Mouse (Mus musculus): ENCODE measurements around the gene Cypt4. TPM values are rescaled to one million over a fixed set of nuclear protein-coding genes. Genes with fewer than 3 reads are reported as not detected.

Cypt4 gene
- not detected in 2 replicates for polyA plus RNA-seq (2012; rRNA removed)

GRCm38 (mm10) chr9:24624896-24625295 lies at the start of gene Cypt4:
TSS of gene Cypt4 (plus strand) at chr9:24625196.

Other genes starting within 250 kb of the Cypt4 start
- 50.0 and 75.1 TPM in 2 replicates for gene Dpy19l1, start 122.1 kb upstream of the Cypt4 start, polyA plus RNA-seq (2012; rRNA removed)
- gene Dpy19l2, start 71.1 kb downstream of the Cypt4 start, polyA plus RNA-seq (2012; rRNA removed), result 0.15 and 0.23 TPM in 2 replicates
- gene Tbx20, start 149.1 kb downstream of the Cypt4 start, polyA plus RNA-seq (2012; rRNA removed), result 0.25 and 0.71 TPM in 2 replicates